Mouse (Mus musculus) left cerebral cortex, postnatal 10 days (tissue): ENCODE data around the gene Enoph1. TPM values are rescaled to one million over a fixed set of nuclear protein-coding genes. Genes with fewer than 3 reads are reported as not detected.

Experiments
- DNase-seq, 2 experiments: peaks; one replicate each; pipeline ENCODE4 v3.0.0; 2021 to 2022; ENCODE audit warnings: low spot score in 2 of 2, mixed read lengths in 1 of 2; ENCODE audit errors: extremely low spot score in 1 of 2
- intact Hi-C: fragments of 180-260 bp; cut with DNase I; formaldehyde crosslinking; loops from one replicate; pipeline ENCODE4 v1.15.1; 2025
- total RNA-seq, 2 experiments: library from RNA; stranded (reverse); gene quantifications; 2 replicates each; pipeline ENCODE4 v1.2.3; 2021

The Enoph1 gene
- total RNA-seq, 2 experiments from 2014 or later = 56.2 TPM

- peak; percentile 83 to 95 for DNase-seq
- intact Hi-C loops = loop anchor here (2.0 to 10.0 kb wide), 2 partner anchors 59 to 833 kb away; partner anchors contain the start of genes 4930524J08Rik and Hnrnpd
These were observed 1.6 kb upstream of the Enoph1 start for GRCm38 (mm10) chr5:100037965-100038713.

- DNase-seq = peak; percentile 94 to 97
- intact Hi-C loops = loop anchor here (2.0 to 10.0 kb wide), 2 partner anchors 60 to 834 kb away; partner anchors contain the start of genes 4930524J08Rik and Hnrnpd
These were observed 827 bp upstream of the Enoph1 start for GRCm38 (mm10) chr5:100038714-100039601.

GRCm38 (mm10) chr5:100040281-100040784, 548 bp downstream of the Enoph1 start:
- intact Hi-C loops = no loop called here

DNA sequence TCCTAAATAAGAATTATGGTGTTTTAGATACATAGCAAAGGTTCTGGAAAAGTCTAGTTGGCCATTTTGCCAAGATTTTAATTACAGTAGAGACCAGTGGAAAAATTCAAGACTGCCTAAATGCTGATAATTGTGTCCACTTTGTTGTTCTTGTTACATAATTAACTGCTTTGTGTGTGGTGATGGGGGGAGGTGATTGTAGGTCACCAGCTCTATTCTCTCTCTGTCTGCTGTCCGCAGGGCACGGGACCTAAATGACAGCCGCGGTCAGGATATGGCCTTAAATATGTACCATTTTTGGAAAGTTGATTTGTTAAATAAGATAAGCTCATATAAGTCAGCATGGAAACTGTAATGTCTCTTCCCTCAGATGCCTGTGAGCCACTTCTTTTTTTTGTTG, 1.5 kb downstream of the Enoph1 start:
- DNase-seq = no peak
- intact Hi-C loops = no loop called here

More at GRCm38 (mm10) chr5:100040281-100040784, 548 bp downstream of the Enoph1 start:
- DNase-seq = peak in 1 of 2 experiments; percentile 46

- DNase-seq = no peak
- intact Hi-C loops = no loop called here
These were observed 2.7 kb downstream of the Enoph1 start for GRCm38 (mm10) chr5:100042467-100042866.

DNA sequence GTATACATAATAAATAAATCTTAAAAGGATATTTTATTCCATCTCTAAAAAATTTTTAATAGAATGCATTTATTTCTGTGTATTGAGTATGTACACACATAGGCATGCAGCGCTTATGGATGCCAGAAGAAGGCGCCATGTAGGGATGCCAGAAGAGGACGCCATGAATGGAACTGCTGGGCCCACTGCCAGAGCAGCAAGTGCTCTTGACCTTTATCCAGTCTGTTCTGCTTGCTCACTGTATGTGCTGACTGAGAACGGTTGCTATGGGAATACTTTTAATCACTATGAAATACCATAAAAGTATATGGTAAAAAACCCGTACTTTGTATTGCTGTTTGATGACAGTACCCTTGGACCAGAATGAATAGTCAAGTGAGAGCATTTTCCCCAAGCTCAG, 3.6 kb downstream of the Enoph1 start:
- peak in 1 of 2 experiments; percentile 71 for DNase-seq
- intact Hi-C loops = no loop called here

- intact Hi-C loops = no loop called here
- DNase-seq = no peak
These were observed 4.2 kb downstream of the Enoph1 start for GRCm38 (mm10) chr5:100044030-100044429.

DNA sequence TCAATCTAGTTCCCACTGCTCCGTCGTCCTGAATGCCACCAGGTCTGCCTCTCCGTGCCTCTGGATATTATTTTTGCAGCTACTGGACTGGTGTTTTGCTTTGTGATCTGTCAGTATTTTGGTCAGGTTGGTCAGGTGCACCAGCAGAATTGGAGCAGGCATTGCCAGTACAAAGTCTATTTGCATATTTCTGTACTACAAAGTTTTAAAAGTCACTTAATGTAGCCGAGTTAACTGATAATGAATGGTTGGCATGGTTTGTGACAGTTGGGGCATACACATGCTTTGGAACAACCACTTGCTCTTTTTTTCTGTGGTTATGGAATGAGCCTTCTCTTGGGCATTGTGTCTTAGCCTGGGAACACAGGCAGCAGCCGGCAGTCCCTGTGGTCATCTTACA, 4.8 kb downstream of the Enoph1 start:
- intact Hi-C loops = no loop called here
- no peak for DNase-seq

DNA sequence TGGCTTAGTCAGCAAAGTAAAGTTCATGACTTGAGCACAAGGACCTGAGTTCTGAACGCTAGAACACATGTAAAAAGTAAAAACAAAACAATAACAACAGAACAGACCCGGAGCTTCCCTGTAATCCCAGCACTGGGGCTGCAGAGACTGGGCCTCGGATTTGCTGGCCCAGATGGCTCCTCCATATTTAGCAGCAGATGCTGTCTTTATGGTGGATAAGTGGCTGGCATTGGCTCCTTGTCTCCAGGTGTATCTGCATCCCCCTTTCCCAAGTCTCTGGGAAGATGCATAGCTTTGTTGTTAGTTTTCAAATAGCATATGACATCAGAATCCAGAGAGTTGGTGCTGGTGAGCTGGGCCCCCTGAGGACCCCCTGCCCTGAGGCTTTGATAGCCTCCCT, 6.3 kb downstream of the Enoph1 start:
- intact Hi-C loops = no loop called here
- no peak for DNase-seq

GRCm38 (mm10) chr5:100047143-100047640, 7.4 kb downstream of the Enoph1 start:
- intact Hi-C loops = no loop called here
- no peak for DNase-seq

DNA sequence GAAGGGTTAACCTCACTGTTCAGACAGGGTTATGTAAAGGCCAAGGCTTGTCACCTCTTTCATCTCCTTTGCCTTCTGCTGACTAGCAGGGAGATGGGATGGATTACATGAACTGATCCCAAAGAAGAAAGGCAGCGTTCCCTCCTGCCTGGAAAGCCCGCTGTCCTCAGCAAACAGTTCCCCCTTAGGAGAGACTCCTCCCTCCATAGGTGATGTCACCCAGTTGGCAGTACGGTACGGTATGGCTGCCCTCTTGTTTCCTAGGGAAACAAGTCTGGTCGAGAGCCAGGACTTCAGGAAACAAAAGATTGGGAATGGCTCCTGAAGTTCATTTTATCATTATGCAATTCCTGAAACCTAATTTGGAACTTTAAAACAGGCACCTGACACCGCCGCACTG, 8.1 kb downstream of the Enoph1 start:
- intact Hi-C loops = no loop called here
- DNase-seq = no peak

- intact Hi-C loops = no loop called here
- no peak for DNase-seq
These were observed 10.1 kb downstream of the Enoph1 start for GRCm38 (mm10) chr5:100049904-100050303.

DNA sequence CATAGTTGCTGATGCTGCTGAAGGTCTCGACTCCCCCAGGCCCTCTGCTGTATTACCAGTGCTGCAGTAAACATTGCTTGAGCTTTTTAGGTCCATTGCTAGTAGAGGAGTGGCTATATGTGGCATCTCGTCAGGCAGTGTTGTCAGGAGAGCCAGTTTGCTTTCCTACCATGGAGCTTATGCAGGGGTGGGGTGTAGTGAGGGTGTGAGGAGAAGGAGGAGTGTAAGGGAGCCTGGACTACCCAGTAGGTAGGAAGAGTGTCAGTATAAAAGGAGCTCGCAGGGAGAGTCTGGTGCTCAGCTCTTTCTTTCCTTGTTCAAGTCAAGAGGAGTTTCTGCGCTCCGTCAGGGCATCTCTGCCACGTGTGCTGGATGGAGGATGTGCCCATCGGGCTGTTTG, 12.9 kb downstream of the Enoph1 start:
- intact Hi-C loops = no loop called here
- DNase-seq = no peak

DNA sequence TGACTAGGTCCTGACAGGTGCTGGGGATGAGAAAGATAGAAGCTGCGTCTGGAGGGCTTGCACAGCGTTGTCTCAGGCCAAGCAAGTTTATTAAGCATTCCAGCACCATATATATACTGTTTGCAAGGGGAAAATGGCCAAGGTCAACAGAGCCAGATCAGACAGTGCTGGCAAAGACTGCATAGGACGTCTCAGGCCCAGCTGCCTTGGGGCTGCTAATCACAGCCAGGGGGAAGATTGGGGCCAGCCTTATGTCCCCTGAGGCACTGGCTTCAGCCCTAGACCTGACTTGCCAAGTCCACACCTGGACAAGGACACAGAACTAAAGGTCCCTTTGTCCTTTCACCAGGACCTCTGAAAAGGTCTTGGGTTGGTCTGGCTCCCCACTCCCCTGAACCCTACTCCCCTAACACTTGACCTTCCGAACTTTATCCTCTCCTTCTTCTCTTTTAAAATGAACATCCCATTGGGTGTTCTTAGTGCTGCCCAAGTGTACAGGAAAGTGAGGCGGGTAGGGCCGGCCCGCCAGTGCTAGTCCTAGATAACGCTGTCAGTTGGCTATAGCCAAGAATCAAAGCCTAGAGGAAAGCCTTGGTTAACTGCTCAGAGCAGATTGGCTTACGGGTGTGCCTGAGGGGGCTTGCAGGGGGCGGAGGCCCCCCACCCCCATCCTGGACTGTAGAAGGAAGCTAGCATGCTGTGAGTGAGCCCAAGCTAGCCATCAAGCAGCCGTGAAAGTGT, 15.2 kb downstream of the Enoph1 start:
- intact Hi-C loops = no loop called here

DNA sequence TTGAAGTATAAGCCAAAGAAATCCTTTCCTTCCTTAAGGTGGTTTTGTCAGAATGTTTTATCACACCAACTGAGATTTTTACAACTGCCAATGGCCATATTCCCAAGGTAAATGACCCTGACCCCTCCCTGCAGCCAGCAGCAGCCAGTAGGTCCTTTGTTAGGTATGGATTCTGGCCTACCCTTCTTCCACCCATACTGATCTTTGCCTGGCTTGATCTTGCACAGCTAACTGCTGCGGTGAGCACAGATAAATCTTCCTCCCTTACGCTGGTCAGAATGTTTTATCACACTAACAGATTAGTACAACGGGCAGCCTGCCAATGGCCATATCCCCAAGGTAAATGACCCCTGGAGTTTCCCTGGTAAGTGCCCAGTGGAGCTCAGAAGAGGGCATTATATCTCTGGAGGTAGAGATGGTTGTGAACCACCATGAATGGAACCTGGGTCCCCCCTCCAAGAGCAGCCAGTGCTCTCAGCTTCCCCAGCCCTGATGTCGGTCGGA, 16.1 kb downstream of the Enoph1 start:
- DNase-seq = no peak
- intact Hi-C loops = no loop called here

More for the DNA sequence above, 15.2 kb downstream of the Enoph1 start:
- no peak for DNase-seq

DNA sequence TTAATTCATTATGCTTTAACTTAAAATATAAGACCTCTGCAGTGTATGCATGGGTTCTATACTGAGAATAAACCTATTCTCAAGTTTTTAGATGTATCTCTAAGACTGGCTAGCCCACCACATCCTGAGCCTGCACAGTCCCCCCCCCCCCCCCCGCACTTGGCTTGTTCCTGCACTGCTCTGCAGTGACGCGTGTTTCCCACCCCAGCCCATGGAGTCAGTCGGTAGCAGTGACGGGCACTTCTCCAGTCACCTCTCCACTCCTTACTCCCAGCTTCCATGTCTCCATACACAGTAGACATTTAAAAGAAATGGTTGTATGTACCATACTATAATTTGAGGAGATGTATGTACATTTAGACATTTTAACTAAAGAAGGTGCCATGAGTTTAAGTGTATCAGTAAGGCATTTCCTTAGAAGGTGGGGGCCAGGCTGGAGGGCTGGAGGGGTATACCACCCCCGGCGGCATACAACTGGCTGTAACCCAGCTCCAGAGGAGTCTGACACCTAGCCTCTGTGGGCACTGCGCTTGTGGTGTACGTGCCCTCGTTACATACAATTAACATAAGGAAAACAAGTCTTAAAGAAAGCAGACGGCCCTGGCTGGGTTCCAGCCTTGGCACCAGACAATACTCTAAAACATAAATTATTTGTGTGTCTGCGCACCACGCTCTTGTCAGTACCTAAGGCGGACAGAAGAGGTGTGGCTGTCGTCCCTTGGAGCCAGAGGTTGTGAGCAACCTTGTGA, 17.9 kb downstream of the Enoph1 start:
- DNase-seq = peak in 1 of 2 experiments; percentile 51
- intact Hi-C loops = no loop called here

GRCm38 (mm10) chr5:100058729-100059128, 18.9 kb downstream of the Enoph1 start:
- intact Hi-C loops = no loop called here
- no peak for DNase-seq

GRCm38 (mm10) chr5:100059326-100059725, 19.5 kb downstream of the Enoph1 start:
- intact Hi-C loops = no loop called here
- no peak for DNase-seq
